Mouse (Mus musculus): Measurements from ENCODE around the gene Usp25.

The Usp25 gene

DNA sequence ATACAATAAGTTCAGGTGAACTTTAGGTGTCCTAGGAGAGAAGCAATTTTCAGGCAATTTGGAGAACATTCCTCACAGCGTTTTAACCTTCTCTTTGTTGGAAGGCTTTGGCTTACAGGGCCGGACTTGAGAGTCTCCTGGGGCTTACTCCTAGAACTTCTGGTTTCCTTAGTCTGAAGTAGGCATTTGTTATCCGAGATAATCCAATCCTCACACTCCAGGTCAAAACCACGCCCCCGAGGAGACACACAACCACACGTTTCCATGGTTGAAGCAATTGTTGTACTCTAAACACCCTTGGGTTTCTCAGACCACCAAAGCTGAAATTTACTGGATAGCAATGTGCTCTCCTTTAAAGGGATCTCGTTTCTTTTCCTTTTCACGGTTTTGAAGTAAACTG, 136.8 kb downstream of the Usp25 start:
- DNase-seq: no peak

DNA sequence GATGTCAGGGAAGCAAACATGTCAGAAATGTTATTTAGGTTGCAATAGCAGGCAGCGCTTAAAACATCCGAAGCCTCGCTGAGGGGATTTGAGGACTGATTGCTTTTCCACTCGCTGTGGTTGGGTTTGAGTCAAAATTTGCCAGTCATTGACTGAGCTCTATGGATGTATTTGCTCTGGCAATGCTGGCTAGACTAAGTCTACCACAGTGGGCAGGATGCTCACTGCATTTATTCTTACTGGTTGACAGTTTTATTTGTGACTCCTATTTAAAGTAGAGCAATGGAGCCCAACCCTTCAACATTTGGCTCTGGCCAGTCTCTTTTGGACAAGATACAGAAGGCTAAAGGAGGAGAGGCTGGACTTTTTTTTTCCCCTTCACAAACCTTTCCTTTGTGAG, 137.4 kb downstream of the Usp25 start:
- DNase-seq: peak; percentile 34 to 38

DNA sequence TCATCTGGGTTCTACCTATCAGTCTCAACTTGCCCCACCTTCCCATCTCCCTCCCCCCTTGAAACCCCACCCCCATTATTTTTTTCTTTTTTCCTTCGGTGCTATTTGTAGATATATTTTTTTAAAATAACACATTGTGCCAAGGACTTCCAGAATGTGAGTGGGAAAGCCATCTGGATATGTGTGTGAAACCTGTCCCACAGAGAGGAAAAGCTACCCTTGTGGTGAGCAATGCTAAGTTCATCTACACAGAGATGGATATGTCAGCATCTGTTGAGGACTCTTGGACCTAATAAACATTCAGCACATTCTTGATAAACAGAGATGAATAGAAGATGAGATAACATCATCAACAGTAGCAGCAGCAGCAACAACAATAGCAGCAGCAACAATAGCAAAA, 138.8 kb downstream of the Usp25 start:
- DNase-seq: peak in 1 of 2 experiments; percentile 10

DNA sequence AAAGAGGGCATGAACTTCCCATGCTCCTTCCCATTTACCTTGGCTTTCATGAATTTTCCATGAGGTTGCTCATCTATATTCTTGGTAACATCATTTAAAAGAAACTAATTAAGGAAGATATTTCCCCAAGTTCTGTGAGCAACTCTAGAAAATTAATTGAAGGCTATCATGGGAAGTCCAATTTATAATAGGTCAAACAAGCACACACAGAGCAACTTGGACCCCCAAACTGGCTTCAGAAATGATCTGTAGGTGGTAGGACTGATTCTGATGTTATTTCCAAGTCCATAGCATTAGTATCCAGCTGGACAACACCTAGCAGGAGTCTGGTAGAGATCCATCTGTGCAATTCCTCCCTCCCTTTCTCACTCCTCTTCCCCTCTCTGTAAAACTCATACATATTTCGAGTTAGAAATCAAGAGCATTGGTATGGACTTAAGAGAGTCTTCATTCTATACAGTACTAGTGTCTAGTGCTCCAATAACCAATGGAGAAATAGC, 139.8 kb downstream of the Usp25 start:
- peak; percentile 47 to 61 for DNase-seq

DNA sequence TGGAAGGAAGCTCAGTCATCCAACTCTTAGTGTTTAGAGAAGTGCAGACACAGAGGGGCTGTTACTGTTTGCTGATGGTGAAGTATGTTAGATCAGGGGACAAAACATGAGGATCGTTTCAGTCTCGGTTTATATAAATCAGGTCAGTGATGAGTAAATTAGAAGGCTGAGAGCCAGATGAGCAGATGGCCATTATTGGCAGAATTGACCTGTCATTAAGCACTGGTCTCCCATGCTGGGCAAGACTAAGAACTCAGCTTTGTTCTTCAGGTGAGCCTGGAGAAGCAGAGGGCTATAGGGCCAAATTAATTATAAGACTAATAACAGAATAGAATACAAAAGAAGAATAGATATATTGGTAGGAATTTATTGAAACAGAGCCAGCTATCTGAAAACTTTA, 140.3 kb downstream of the Usp25 start:
- peak; percentile 92 to 93 for DNase-seq

DNA sequence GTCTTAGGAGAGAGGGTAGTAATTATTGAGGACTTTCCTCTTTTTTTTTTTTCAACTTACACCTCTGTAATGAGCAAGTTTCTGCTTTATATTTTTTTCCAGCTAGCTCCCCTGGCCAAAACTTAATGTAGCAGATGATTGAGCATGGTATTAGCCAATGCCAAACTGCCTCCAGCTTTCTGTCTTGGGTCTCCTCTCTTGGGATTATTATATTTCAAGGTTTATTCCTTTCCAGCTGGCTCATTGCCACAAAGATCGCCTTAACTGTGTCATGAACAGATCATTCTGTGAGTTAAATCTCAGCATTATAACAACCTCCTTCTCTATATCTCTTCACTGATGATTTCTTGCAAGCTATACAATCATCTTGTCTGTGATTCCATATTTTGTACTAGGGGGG, 141.3 kb downstream of the Usp25 start:
- DNase-seq: peak; percentile 75 to 78

All from cerebellum, postnatal 10 days (tissue).